Mouse (Mus musculus) central nervous system, embryonic 18 days (tissue): ENCODE measurements around the gene Pex19. TPM values are rescaled to one million over a fixed set of nuclear protein-coding genes. Genes with fewer than 3 reads are reported as not detected.

Experiments
- polyA plus RNA-seq: library from polyadenylated mRNA; depleted of rRNA; stranded (reverse); fragments of >200 nt; gene quantifications from 2 replicates; pipeline ENCODE4 v1.2.3, GENCODE M21; 2012; rRNA removed

Pex19 gene
- 92.1 and 95.3 TPM in 2 replicates for polyA plus RNA-seq

GRCm38 (mm10) chr1:172126376-172127347, at the start of gene Pex19:
Pex19 (plus strand) TSS chr1:172126755.

GRCm38 (mm10) chr1:172082101-172082898, 44.3 kb upstream of the Pex19 start, which contains the start of the genes Copa and Ncstn:
Copa (plus strand) TSS chr1:172082529.
Ncstn (minus strand) TSS chr1:172082795.

GRCm38 (mm10) chr1:172147835-172148278, 21.3 kb downstream of the Pex19 start, which contains the start of gene Dcaf8:
Dcaf8 (plus strand) TSS chr1:172148084.

Other genes starting within 250 kb of the Pex19 start
- 0.03 and 0.05 TPM in 2 replicates for gene Gm10521, start 231.1 kb upstream of the Pex19 start, polyA plus RNA-seq
- gene Slamf6, start 209.2 kb upstream of the Pex19 start, polyA plus RNA-seq = 0.01 TPM in 1 of 2 replicates, not detected in the other
- gene Vangl2, start 98.3 kb upstream of the Pex19 start, polyA plus RNA-seq = 38.5 and 45.1 TPM in 2 replicates
- gene Nhlh1, start 69.2 kb upstream of the Pex19 start, polyA plus RNA-seq = 1.7 and 3.4 TPM in 2 replicates
- 96.4 and 100 TPM in 2 replicates for gene Copa, start 44.2 kb upstream of the Pex19 start, polyA plus RNA-seq
- gene Ncstn, start 44.0 kb upstream of the Pex19 start, polyA plus RNA-seq = 100 and 107 TPM in 2 replicates
- gene Dcaf8, start 21.3 kb downstream of the Pex19 start, polyA plus RNA-seq = 66.5 and 69.7 TPM in 2 replicates
- 369 and 373 TPM in 2 replicates for gene Pea15a, start 80.0 kb downstream of the Pex19 start, polyA plus RNA-seq
- 3.2 and 11.4 TPM in 2 replicates for gene Casq1, start 93.1 kb downstream of the Pex19 start, polyA plus RNA-seq
- gene Atp1a4, start 131.7 kb downstream of the Pex19 start, polyA plus RNA-seq = 0.07 and 0.09 TPM in 2 replicates
- 112 and 125 TPM in 2 replicates for gene Igsf8, start 134.9 kb downstream of the Pex19 start, polyA plus RNA-seq
- 111 and 114 TPM in 2 replicates for gene Atp1a2, start 171.3 kb downstream of the Pex19 start, polyA plus RNA-seq
- gene Kcnj9, start 202.6 kb downstream of the Pex19 start, polyA plus RNA-seq = 11.7 and 11.8 TPM in 2 replicates
- gene Kcnj10, start 214.5 kb downstream of the Pex19 start, polyA plus RNA-seq = 5.3 and 7.0 TPM in 2 replicates
- gene Pigm, start 249.8 kb downstream of the Pex19 start, polyA plus RNA-seq = 6.8 and 6.9 TPM in 2 replicates